Mouse (Mus musculus) midbrain, embryonic 14.5 days (tissue): Measurements from ENCODE around the gene Lat. TPM values are rescaled to one million over a fixed set of nuclear protein-coding genes. Genes with fewer than 3 reads are reported as not detected.
"Not testable (repeated sequence)": the region's sequence is repeated elsewhere in the genome, so short reads cannot be mapped to it uniquely, and the experiment has no call there.

Experiments
- ATAC-seq: fragments of 200-750 bp; cut with Nextera tagmentation; 2 replicates; pipeline ENCODE4 v1.8.0; 2017; ENCODE audit warnings: moderate number of reproducible peaks, moderate library complexity; ENCODE audit not compliant: low FRiP score, low TSS enrichment
- DNase-seq: peaks from one replicate; pipeline ENCODE4 v3.0.0-alpha.2; 2015
- H3K27ac ChIP-seq: fragments of 300-500 bp; sonication (generic); replicated peaks from 2 replicates; pipeline ENCODE4 v1.5.1; 2014; ENCODE audit warnings: mild to moderate bottlenecking, low read depth, low read length, moderate library complexity
- H3K27me3 ChIP-seq: fragments of 300-500 bp; sonication (generic); 2 replicates; pipeline ENCODE4 v1.6.1; 2014; ENCODE audit warnings: low read length, control low read depth, mixed read lengths; ENCODE audit not compliant: control insufficient read depth, insufficient read depth
- H3K36me3 ChIP-seq: fragments of 300-500 bp; sonication (generic); 2 replicates; pipeline ENCODE4 v1.6.1; 2014; ENCODE audit warnings: low read length, control low read depth; ENCODE audit not compliant: control insufficient read depth, insufficient read depth
- H3K4me1 ChIP-seq: fragments of 300-500 bp; sonication (generic); 2 replicates; pipeline ENCODE4 v1.6.1; 2014; ENCODE audit warnings: mild to moderate bottlenecking, antibody characterized with exemption, low read length, control low read depth; ENCODE audit not compliant: control insufficient read depth, insufficient read depth
- H3K4me2 ChIP-seq: fragments of 300-500 bp; sonication (generic); 2 replicates; pipeline ENCODE4 v1.6.1; 2014; ENCODE audit warnings: mild to moderate bottlenecking, low read length, moderate library complexity
- H3K4me3 ChIP-seq: fragments of 300-500 bp; sonication (generic); replicated peaks from 2 replicates; pipeline ENCODE4 v1.5.1; 2014; ENCODE audit warnings: low read depth, low read length
- H3K9ac ChIP-seq: fragments of 300-500 bp; sonication (generic); replicated peaks from 2 replicates; pipeline ENCODE4 v1.6.1; 2014; ENCODE audit warnings: mild to moderate bottlenecking, low read length, moderate library complexity
- H3K9me3 ChIP-seq: fragments of 300-500 bp; sonication (generic); 2 replicates; pipeline ENCODE4 v1.6.1; 2016; ENCODE audit warnings: low read length, control low read depth, mixed read lengths; ENCODE audit not compliant: control insufficient read depth
- WGBS: fragments of 180-500 bp; shearing (Covaris S2); extraction: QIAGEN DNeasy Blood & Tissue Kit; methylation state at CpG from one replicate; pipeline ENCODE4 v1.1.7; 2014; 5-methylcytosine and 5-hydroxymethylcytosine counted together
- polyA plus RNA-seq: library from polyadenylated mRNA; unstranded; fragments of >200 nt; fragmentation: Nextera tagmentation; extraction: Ambion mirVana; gene quantifications from 2 replicates; pipeline ENCODE4 v1.2.1, GENCODE M21; 2014

Lat gene
- 0.65 and 0.92 TPM in 2 replicates for polyA plus RNA-seq

DNA sequence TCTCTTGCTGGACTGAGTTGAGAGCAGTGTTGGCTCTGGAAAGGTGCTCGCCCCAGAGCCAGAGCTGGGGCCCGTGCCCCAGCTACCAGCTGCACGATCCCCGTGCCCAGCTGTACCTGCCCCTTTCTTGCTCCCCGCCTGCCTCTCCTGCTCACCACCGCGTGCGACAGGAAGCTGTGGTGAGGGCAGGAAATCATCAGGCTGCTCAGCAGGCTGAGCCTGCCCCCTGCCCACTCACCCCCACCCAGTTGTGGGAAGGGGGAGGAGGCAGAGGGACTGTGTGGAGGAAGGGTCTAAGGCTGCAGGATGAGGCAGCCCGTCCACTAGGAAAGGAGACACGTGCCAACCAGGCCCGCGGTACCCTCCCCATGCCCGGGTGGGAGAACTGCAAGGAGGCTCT, at the start of gene Lat:
Gene Lat (minus strand): TSS at position 178 of the 400 bp plus-strand sequence.
- Histone ChIP-seq H3K36me3 (peaks cover 61% of the 10 kb centered on the region), H3K4me1 (no peaks in the 10 kb centered on the region), H3K27me3 (no peaks in the 10 kb centered on the region), H3K4me2 (no peak within 1 kb of the TSS), H3K27ac (no peak within 1 kb of the TSS), H3K4me3 (no peak within 1 kb of the TSS), H3K9ac (no peak within 1 kb of the TSS), H3K9me3 (no peaks in the 10 kb centered on the region)
- ATAC-seq = no peak
- DNase-seq = no peak
- 81% methylated on average over 13 of the region's 13 CpGs for WGBS

GRCm38 (mm10) chr7:126418496-126418895, 49.1 kb upstream of the Lat start:
- no peak for DNase-seq

GRCm38 (mm10) chr7:126417606-126418005, 48.2 kb upstream of the Lat start:
- Histone ChIP-seq H3K27me3 (no peaks in the 10 kb centered on the region), H3K36me3 (no peaks in the 10 kb centered on the region), H3K9me3 (no peaks in the 10 kb centered on the region), H3K4me3 (no peak overlapping the region), H3K4me1 (no peaks in the 10 kb centered on the region), H3K27ac (no peak overlapping the region), H3K4me2 (no peak overlapping the region), H3K9ac (no peak overlapping the region)
- no peak for ATAC-seq
- 64% methylated on average over 4 of the region's 4 CpGs for WGBS
- DNase-seq = no peak

More at GRCm38 (mm10) chr7:126418496-126418895, 49.1 kb upstream of the Lat start:
- no peak overlapping the region for H3K9ac ChIP-seq
- no peaks in the 10 kb centered on the region for H3K27me3 ChIP-seq
- H3K27ac ChIP-seq = no peak overlapping the region
- H3K4me2 ChIP-seq = no peak overlapping the region
- 67% methylated on average over 3 of the region's 3 CpGs for WGBS
- no peaks in the 10 kb centered on the region for H3K9me3 ChIP-seq
- no peaks in the 10 kb centered on the region for H3K4me1 ChIP-seq
- no peak for ATAC-seq
- H3K36me3 ChIP-seq = no peaks in the 10 kb centered on the region
- H3K4me3 ChIP-seq = no peak overlapping the region

GRCm38 (mm10) chr7:126417045-126417444, 47.7 kb upstream of the Lat start:
- 10% methylated on average over 8 of the region's 8 CpGs for WGBS

GRCm38 (mm10) chr7:126416615-126417014, 47.2 kb upstream of the Lat start:
- ATAC-seq (no peak), DNase-seq (no peak)
- Histone ChIP-seq H3K4me1 (no peaks in the 10 kb centered on the region), H3K4me2 (no peak overlapping the region), H3K9me3 (no peaks in the 10 kb centered on the region), H3K27me3 (no peaks in the 10 kb centered on the region), H3K27ac (no peak overlapping the region), H3K36me3 (no peaks in the 10 kb centered on the region), H3K4me3 (no peak overlapping the region), H3K9ac (no peak overlapping the region)
- WGBS = 40% methylated on average over 2 of the region's 2 CpGs

More at GRCm38 (mm10) chr7:126417045-126417444, 47.7 kb upstream of the Lat start:
- H3K4me1 ChIP-seq = no peaks in the 10 kb centered on the region
- H3K9me3 ChIP-seq = no peaks in the 10 kb centered on the region
- ATAC-seq (no peak), DNase-seq (no peak)
- H3K27ac ChIP-seq = no peak overlapping the region
- H3K4me2 ChIP-seq = no peak overlapping the region
- H3K9ac ChIP-seq = no peak overlapping the region
- H3K27me3 ChIP-seq = no peaks in the 10 kb centered on the region
- H3K36me3 ChIP-seq = no peaks in the 10 kb centered on the region
- H3K4me3 ChIP-seq = no peak overlapping the region

- Histone ChIP-seq H3K9ac (no peak within 1 kb of the TSS), H3K4me2 (no peak within 1 kb of the TSS), H3K36me3 (no peaks in the 10 kb centered on the region), H3K27ac (no peak within 1 kb of the TSS), H3K9me3 (no peaks in the 10 kb centered on the region), H3K4me3 (no peak within 1 kb of the TSS), H3K27me3 (no peaks in the 10 kb centered on the region), H3K4me1 (no peaks in the 10 kb centered on the region)
- ATAC-seq (no peak), DNase-seq (no peak)
- WGBS = 89% methylated on average over 6 of the region's 6 CpGs
Observed at GRCm38 (mm10) chr7:126414725-126415124, 45.4 kb upstream of the Lat start, which contains the start of gene Cd19. Gene Cd19, minus strand, starts transcription at chr7:126414889.

- Histone ChIP-seq H3K9ac (no peak overlapping the region), H3K36me3 (no peaks in the 10 kb centered on the region), H3K4me1 (no peaks in the 10 kb centered on the region), H3K4me3 (no peak overlapping the region), H3K9me3 (no peaks in the 10 kb centered on the region), H3K4me2 (no peak overlapping the region), H3K27me3 (no peaks in the 10 kb centered on the region), H3K27ac (no peak overlapping the region)
- ATAC-seq (no peak), DNase-seq (no peak)
- 97% methylated on average over 4 of the region's 4 CpGs for WGBS
Observed at GRCm38 (mm10) chr7:126411061-126411460, 41.7 kb upstream of the Lat start.

DNA sequence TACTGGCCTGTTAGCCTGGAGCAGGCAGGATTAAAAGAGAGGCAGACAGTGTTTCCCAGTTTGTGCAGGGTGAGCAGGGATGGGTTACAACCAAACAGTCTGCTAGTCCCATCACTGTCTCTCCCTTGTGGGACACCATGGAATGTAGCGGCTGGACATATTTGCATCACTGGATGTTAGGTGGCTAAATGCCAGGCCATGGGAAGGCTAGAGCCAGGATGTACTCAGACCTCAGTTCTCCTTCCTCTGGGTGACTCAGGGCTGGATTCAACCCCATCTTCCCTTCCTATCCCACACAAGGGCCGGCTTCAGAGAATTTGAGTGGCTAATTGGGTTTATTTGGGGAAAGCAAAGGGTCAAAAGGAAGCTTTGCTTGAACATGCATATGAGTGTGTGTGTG, 39.3 kb upstream of the Lat start:
- Histone ChIP-seq H3K27me3 (no peaks in the 10 kb centered on the region), H3K4me3 (no peak overlapping the region), H3K36me3 (no peaks in the 10 kb centered on the region), H3K27ac (no peak overlapping the region), H3K9ac (no peak overlapping the region), H3K9me3 (no peaks in the 10 kb centered on the region), H3K4me2 (no peak overlapping the region), H3K4me1 (no peaks in the 10 kb centered on the region)
- ATAC-seq (no peak), DNase-seq (no peak)
- 89% methylated on average over 2 of the region's 2 CpGs for WGBS

- H3K27ac ChIP-seq, H3K4me3 ChIP-seq, H3K27me3 ChIP-seq, ATAC-seq, H3K9ac ChIP-seq, DNase-seq, H3K36me3 ChIP-seq, H3K9me3 ChIP-seq, H3K4me2 ChIP-seq, H3K4me1 ChIP-seq: not testable (repeated sequence)
- 90% methylated on average over 7 of the region's 8 CpGs for WGBS
Observed at GRCm38 (mm10) chr7:126402518-126402917, 33.1 kb upstream of the Lat start.
